Mouse (Mus musculus) liver, embryonic 16.5 days (tissue): ENCODE measurements around the gene Cyfip2. TPM values are rescaled to one million over a fixed set of nuclear protein-coding genes. Genes with fewer than 3 reads are reported as not detected.

Experiments
- ATAC-seq: fragments of 200-750 bp; cut with Nextera tagmentation; 2 replicates; pipeline ENCODE4 v1.8.0; 2017; ENCODE audit warnings: low read depth, mild to moderate bottlenecking, moderate number of reproducible peaks, moderate library complexity
- H3K27ac ChIP-seq: fragments of 300-500 bp; sonication (generic); 2 replicates; pipeline ENCODE4 v1.5.1; 2014; ENCODE audit warnings: mild to moderate bottlenecking, low read length
- H3K27me3 ChIP-seq: fragments of 300-500 bp; sonication (generic); 2 replicates; pipeline ENCODE4 v1.6.1; 2014; ENCODE audit warnings: low read depth, low read length, mixed read lengths; ENCODE audit not compliant: control insufficient read depth, insufficient read depth
- H3K36me3 ChIP-seq: fragments of 300-500 bp; sonication (generic); 2 replicates; pipeline ENCODE4 v1.6.1; 2014; ENCODE audit warnings: mild to moderate bottlenecking; ENCODE audit not compliant: control insufficient read depth, insufficient read depth
- H3K4me1 ChIP-seq: fragments of 300-500 bp; sonication (generic); 2 replicates; pipeline ENCODE4 v1.6.1; 2014; ENCODE audit warnings: low read depth, low read length, mixed read lengths; ENCODE audit not compliant: control insufficient read depth
- H3K4me2 ChIP-seq: fragments of 300-500 bp; sonication (generic); 2 replicates; pipeline ENCODE4 v1.6.1; 2014; ENCODE audit warnings: low read depth, low read length, mixed read lengths
- H3K4me3 ChIP-seq: fragments of 300-500 bp; sonication (generic); 2 replicates; pipeline ENCODE4 v1.5.1; 2014; ENCODE audit warnings: low read depth, mild to moderate bottlenecking, low read length
- H3K9ac ChIP-seq: fragments of 300-500 bp; sonication (generic); 2 replicates; pipeline ENCODE4 v1.6.1; 2014; ENCODE audit warnings: low read depth, low read length
- H3K9me3 ChIP-seq: fragments of 300-500 bp; sonication (generic); replicated peaks from 2 replicates; pipeline ENCODE4 v1.6.1; 2016; ENCODE audit warnings: low read length; ENCODE audit not compliant: control insufficient read depth
- WGBS: fragments of 180-500 bp; shearing (Covaris S2); extraction: QIAGEN DNeasy Blood & Tissue Kit; methylation state at CpG from one replicate; pipeline ENCODE4 v1.1.7; 2014; ENCODE audit not compliant: insufficient replicate concordance; 5-methylcytosine and 5-hydroxymethylcytosine counted together
- polyA plus RNA-seq: library from polyadenylated mRNA; unstranded; fragments of >200 nt; fragmentation: Nextera tagmentation; extraction: Ambion mirVana; gene quantifications from 2 replicates; pipeline ENCODE4 v1.2.1, GENCODE M21; 2015

The Cyfip2 gene
- polyA plus RNA-seq, 1 experiment from 2014 or later: 5.7 TPM

GRCm38 (mm10) chr11:46262854-46263253 is 49.8 kb downstream of the Cyfip2 start:
- Histone ChIP-seq H3K27me3 (no peaks in the 10 kb centered on the region), H3K9me3 (no peaks in the 10 kb centered on the region), H3K4me3 (no peak overlapping the region), H3K36me3 (no peaks in the 10 kb centered on the region), H3K4me2 (no peak overlapping the region), H3K9ac (no peak overlapping the region), H3K27ac (no peak overlapping the region), H3K4me1 (no peaks in the 10 kb centered on the region)
- 57% methylated on average over 3 of the region's 3 CpGs for WGBS
- ATAC-seq: no peak

GRCm38 (mm10) chr11:46258749-46259148 is 53.9 kb downstream of the Cyfip2 start:
- ATAC-seq: no peak
- Histone ChIP-seq H3K4me3 (no peak overlapping the region), H3K27ac (no peak overlapping the region), H3K27me3 (no peaks in the 10 kb centered on the region), H3K4me2 (no peak overlapping the region), H3K9me3 (no peaks in the 10 kb centered on the region), H3K36me3 (no peaks in the 10 kb centered on the region), H3K9ac (no peak overlapping the region), H3K4me1 (no peaks in the 10 kb centered on the region)
- WGBS: 77% methylated on average over 8 of the region's 8 CpGs

DNA sequence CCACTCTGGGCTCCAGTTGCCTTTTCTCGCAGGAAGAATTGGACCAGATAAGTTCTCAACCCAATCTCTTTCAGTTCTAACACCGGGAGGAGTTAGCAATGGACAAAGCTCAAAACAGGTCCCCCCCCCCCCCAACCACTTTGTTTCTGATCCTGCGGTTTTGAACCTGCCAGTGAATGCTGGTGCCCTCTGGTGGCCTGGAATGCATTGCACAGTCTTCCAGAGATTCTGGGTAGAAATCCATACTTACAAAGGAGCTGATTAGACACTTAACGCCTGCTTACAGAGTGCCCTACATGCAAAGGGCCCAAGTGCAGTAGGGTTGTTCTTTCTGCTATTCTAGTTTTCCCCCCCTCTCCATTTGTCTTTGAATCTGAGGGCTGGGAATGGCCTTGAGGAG is 54.5 kb downstream of the Cyfip2 start:
- no peak for ATAC-seq
- Histone ChIP-seq H3K27ac (no peak overlapping the region), H3K9me3 (no peaks in the 10 kb centered on the region), H3K27me3 (no peaks in the 10 kb centered on the region), H3K4me2 (no peak overlapping the region), H3K4me3 (no peak overlapping the region), H3K36me3 (no peaks in the 10 kb centered on the region), H3K4me1 (no peaks in the 10 kb centered on the region), H3K9ac (no peak overlapping the region)
- WGBS: 60% methylated on average over 4 of the region's 4 CpGs

DNA sequence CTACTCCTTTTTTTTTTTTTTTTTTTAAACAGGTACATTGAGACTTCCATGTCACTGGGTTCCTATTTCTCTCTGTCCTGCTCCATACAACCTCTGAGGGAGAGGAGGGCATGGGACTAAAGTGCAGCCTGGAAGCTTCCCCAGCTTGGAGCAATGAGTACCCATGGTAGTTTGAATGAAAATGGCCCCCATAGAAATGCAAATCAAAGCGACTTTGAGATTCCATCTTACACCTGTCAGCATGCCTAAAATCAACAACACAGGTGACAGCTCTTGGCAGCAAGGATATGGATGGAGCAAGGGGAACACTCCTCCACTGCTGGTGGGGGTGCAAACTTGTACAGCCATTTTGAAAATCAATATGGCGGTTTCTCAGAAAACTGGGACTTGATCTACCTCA is 57.4 kb downstream of the Cyfip2 start:
- no peak overlapping the region for H3K4me3 ChIP-seq
- H3K4me1 ChIP-seq: no peaks in the 10 kb centered on the region
- H3K27me3 ChIP-seq: no peaks in the 10 kb centered on the region
- H3K27ac ChIP-seq: no peak overlapping the region
- 59% methylated on average over 2 of the region's 2 CpGs for WGBS
- H3K9ac ChIP-seq: no peak overlapping the region
- no peak overlapping the region for H3K4me2 ChIP-seq
- ATAC-seq: no peak
- no peaks in the 10 kb centered on the region for H3K9me3 ChIP-seq
- no peaks in the 10 kb centered on the region for H3K36me3 ChIP-seq

DNA sequence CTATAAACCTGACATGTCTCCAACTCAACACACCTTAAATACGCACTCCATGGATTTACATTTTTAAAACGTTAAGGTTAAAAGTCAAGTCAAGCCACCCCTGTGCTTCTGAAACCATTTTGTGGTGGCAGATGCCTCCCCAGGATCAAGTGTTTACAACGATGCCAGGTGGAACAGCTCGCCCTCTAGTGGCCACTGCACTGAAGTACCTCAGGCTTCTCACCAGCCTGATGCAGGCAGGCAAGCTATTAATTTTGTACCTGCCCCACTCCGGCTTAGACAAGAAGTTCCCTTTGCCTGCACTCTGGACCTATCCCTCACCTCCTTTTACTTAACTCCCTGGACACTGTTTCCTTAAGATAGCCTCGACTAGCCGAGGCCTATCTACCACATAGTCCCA is 60.7 kb downstream of the Cyfip2 start:
- 23% methylated on average over 7 of the region's 7 CpGs for WGBS
- H3K9me3 ChIP-seq: no peaks in the 10 kb centered on the region
- H3K36me3 ChIP-seq: no peaks in the 10 kb centered on the region
- no peak overlapping the region for H3K9ac ChIP-seq
- no peaks in the 10 kb centered on the region for H3K27me3 ChIP-seq
- no peak overlapping the region for H3K27ac ChIP-seq
- ATAC-seq: no peak
- H3K4me3 ChIP-seq: no peak overlapping the region
- H3K4me1 ChIP-seq: no peaks in the 10 kb centered on the region
- H3K4me2 ChIP-seq: no peak overlapping the region

DNA sequence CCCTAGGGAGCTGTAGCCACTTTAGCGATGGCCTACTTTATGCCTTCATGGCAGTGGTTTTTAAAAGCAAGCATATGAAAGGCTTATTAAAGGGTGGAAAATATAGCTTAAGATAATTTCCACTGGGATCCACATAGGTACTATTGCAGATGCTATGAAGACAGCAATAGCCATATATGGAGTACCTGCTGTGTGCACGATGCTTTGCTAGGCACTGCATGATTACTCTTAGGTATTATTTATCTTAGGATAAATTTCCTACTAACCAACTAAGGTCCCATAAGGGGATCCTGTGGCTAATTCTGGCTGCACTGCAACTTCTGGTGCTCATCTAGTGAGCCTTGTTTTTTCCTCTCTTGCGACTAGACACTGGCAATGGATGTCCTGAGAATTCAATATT is 64.3 kb downstream of the Cyfip2 start:
- ATAC-seq: no peak
- H3K4me3 ChIP-seq: no peak overlapping the region
- no peak overlapping the region for H3K4me2 ChIP-seq
- H3K36me3 ChIP-seq: no peaks in the 10 kb centered on the region
- no peak overlapping the region for H3K27ac ChIP-seq
- no peaks in the 10 kb centered on the region for H3K27me3 ChIP-seq
- WGBS: 74% methylated on average over 3 of the region's 3 CpGs
- no peak overlapping the region for H3K9ac ChIP-seq
- no peaks in the 10 kb centered on the region for H3K4me1 ChIP-seq
- H3K9me3 ChIP-seq: no peaks in the 10 kb centered on the region

DNA sequence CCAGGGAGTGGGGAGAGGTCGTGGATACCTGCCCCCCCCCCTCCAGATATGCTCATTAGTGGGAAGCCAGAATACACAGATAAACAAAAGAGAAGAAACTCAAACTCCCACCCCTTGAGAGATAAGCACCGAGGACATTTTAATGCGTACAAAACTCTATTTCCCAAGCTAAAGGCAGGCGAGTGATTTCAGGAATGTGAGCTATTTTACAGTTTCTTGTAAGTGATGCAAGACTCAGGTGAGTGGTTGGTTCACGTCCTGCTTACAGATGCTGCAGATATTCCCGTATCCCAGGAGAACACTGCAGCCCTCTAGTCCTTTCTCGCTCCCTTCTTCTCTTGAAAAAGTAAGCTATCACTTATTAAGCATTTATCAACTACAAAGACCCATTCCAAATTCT is 66.3 kb downstream of the Cyfip2 start:
- no peak overlapping the region for H3K4me3 ChIP-seq
- no peak for ATAC-seq
- H3K9me3 ChIP-seq: no peaks in the 10 kb centered on the region
- H3K36me3 ChIP-seq: no peaks in the 10 kb centered on the region
- peaks cover 9% of the 10 kb centered on the region for H3K4me1 ChIP-seq
- no peak overlapping the region for H3K4me2 ChIP-seq
- no peak overlapping the region for H3K27ac ChIP-seq
- H3K9ac ChIP-seq: no peak overlapping the region
- 49% methylated on average over 7 of the region's 7 CpGs for WGBS
- no peaks in the 10 kb centered on the region for H3K27me3 ChIP-seq

GRCm38 (mm10) chr11:46245926-46246325 is 66.7 kb downstream of the Cyfip2 start:
- no peak overlapping the region for H3K4me3 ChIP-seq
- H3K4me2 ChIP-seq: no peak overlapping the region
- no peak for ATAC-seq
- H3K27me3 ChIP-seq: no peaks in the 10 kb centered on the region
- no peak overlapping the region for H3K27ac ChIP-seq
- H3K4me1 ChIP-seq: peaks cover 13% of the 10 kb centered on the region
- no peak overlapping the region for H3K9ac ChIP-seq
- no peaks in the 10 kb centered on the region for H3K9me3 ChIP-seq
- no peaks in the 10 kb centered on the region for H3K36me3 ChIP-seq
- 66% methylated on average over 8 of the region's 8 CpGs for WGBS

- Histone ChIP-seq H3K27ac (no peak overlapping the region), H3K9ac (no peak overlapping the region), H3K36me3 (no peaks in the 10 kb centered on the region), H3K27me3 (no peaks in the 10 kb centered on the region), H3K4me1 (peaks cover 21% of the 10 kb centered on the region), H3K9me3 (no peaks in the 10 kb centered on the region), H3K4me2 (no peak overlapping the region), H3K4me3 (no peak overlapping the region)
- 80% methylated on average over 23 of the region's 23 CpGs for WGBS
- no peak for ATAC-seq
Measured at GRCm38 (mm10) chr11:46244731-46245604, 67.7 kb downstream of the Cyfip2 start.
